Comparison of ENCODE assay signal across 18 mouse cellular contexts in the genomic region with DNA sequence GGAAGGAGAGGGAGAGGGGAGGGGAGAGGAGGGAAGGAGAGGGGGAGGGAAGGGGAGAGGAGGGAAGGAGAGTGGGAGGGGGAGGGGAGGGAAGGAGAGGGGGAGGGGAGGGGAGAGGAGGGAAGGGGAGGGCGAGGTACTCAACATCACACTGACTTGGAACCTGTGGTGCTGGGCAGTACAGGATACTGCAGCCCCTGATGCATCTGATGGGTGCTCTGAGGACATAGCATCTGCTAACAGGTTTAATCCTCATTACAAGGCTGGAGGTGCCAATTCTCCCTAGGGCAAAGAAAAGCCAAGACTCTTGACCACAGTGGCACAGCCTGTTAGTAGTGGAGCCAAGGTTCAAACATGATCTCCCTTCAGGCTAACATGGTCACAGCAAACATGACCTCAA. TPM values are rescaled to one million over a fixed set of nuclear protein-coding genes. Genes with fewer than 3 reads are reported as not detected.
DNase-seq lines count a peak whose midpoint lies in the region; ATAC-seq and TF ChIP-seq lines count a peak whose summit lies in the region.
"Had no signal": no experiment of that assay in that cellular context is flagged by ENCODE, and none has a peak within 500 bp of the region (broad histone marks: within the 10 kb centered on the region; RNA-seq: fewer than 3 reads in every experiment).

No protein-coding gene starts in this region.

- peaks cover 36% of the 10 kb centered on the region for H3K4me1 ChIP-seq in forebrain, embryonic 10.5 days
- peaks cover 13% of the 10 kb centered on the region for H3K4me1 ChIP-seq in forebrain, embryonic 15.5 days
- H3K4me1 ChIP-seq in midbrain, embryonic 12.5 days: peaks cover 9% of the 10 kb centered on the region
- H3K4me1 ChIP-seq in neural tube, embryonic 15.5 days: peaks cover 13% of the 10 kb centered on the region
- H3K4me1 ChIP-seq: limb, embryonic 15.5 days had no signal

- no peak overlapping the region for H3K9ac ChIP-seq in forebrain, embryonic 15.5 days (replicated peaks)
- no peak overlapping the region for H3K9ac ChIP-seq in midbrain, embryonic 12.5 days (replicated peaks)
- no peak overlapping the region for H3K9ac ChIP-seq in neural tube, embryonic 15.5 days (replicated peaks)
- H3K9ac ChIP-seq: forebrain, postnatal 0 days; heart, embryonic 15.5 days; limb, embryonic 15.5 days had no signal

- H3K27ac ChIP-seq in forebrain, embryonic 10.5 days: peak overlapping the region; percentile 44
- H3K27ac ChIP-seq in forebrain, embryonic 15.5 days (replicated peaks): no peak overlapping the region
- peak overlapping the region; percentile 15; the same call in 1 of the 2 replicates for H3K27ac ChIP-seq in left cerebral cortex, adult 2 months
- peak overlapping the region; percentile 75 for H3K27ac ChIP-seq in midbrain, embryonic 12.5 days (replicated peaks)
- H3K27ac ChIP-seq in neural tube, embryonic 15.5 days (replicated peaks): peak overlapping the region; percentile 70
- H3K27ac ChIP-seq: heart, embryonic 15.5 days; kidney, postnatal 0 days; limb, embryonic 15.5 days; macrophage had no signal

- no peaks in the 10 kb centered on the region for H3K9me3 ChIP-seq in forebrain, embryonic 10.5 days
- H3K9me3 ChIP-seq in forebrain, embryonic 15.5 days: no peaks in the 10 kb centered on the region
- H3K9me3 ChIP-seq in midbrain, embryonic 12.5 days: no peaks in the 10 kb centered on the region
- no peaks in the 10 kb centered on the region for H3K9me3 ChIP-seq in neural tube, embryonic 15.5 days (replicated peaks)
- H3K9me3 ChIP-seq: heart, embryonic 15.5 days; limb, embryonic 15.5 days had no signal

- H3K4me3 ChIP-seq in forebrain, embryonic 10.5 days: no peak overlapping the region
- no peak overlapping the region for H3K4me3 ChIP-seq in forebrain, embryonic 15.5 days
- no peak overlapping the region for H3K4me3 ChIP-seq in left cerebral cortex, adult 2 months
- no peak overlapping the region for H3K4me3 ChIP-seq in midbrain, embryonic 12.5 days
- H3K4me3 ChIP-seq in neural tube, embryonic 15.5 days (replicated peaks): no peak overlapping the region
- H3K4me3 ChIP-seq: heart, embryonic 15.5 days; limb, embryonic 15.5 days had no signal

- no peak overlapping the region for H3K4me2 ChIP-seq in forebrain, embryonic 15.5 days (replicated peaks)
- H3K4me2 ChIP-seq in midbrain, embryonic 12.5 days (replicated peaks): no peak overlapping the region
- no peak overlapping the region for H3K4me2 ChIP-seq in neural tube, embryonic 15.5 days
- H3K4me2 ChIP-seq: heart, embryonic 15.5 days; limb, embryonic 15.5 days had no signal

- peaks cover 87% of the 10 kb centered on the region for H3K27me3 ChIP-seq in forebrain, embryonic 10.5 days (ENCODE audit: poor library complexity, severe bottlenecking)
- no peaks in the 10 kb centered on the region for H3K27me3 ChIP-seq in forebrain, embryonic 15.5 days
- H3K27me3 ChIP-seq in midbrain, embryonic 12.5 days: no peaks in the 10 kb centered on the region
- no peaks in the 10 kb centered on the region for H3K27me3 ChIP-seq in neural tube, embryonic 15.5 days (replicated peaks)

- no peak for ATAC-seq in forebrain, embryonic 15.5 days (replicated peaks)
- peak; percentile 47; the same call in 1 of the 2 replicates for ATAC-seq in midbrain, embryonic 12.5 days (ENCODE audit: low FRiP score, low read depth)
- peak; percentile 51 for ATAC-seq in neural tube, embryonic 15.5 days (ENCODE audit: low FRiP score)
- ATAC-seq: forebrain, postnatal 0 days; inflammation-experienced regulatory T-cells, adult 6 months had no signal

- TF ChIP-seq CTCF in left cerebral cortex, adult 2 months (IDR thresholded peaks at IDR 0.05): no peak

- no peaks in the 10 kb centered on the region for H3K36me3 ChIP-seq in forebrain, embryonic 10.5 days (replicated peaks)
- H3K36me3 ChIP-seq in forebrain, embryonic 15.5 days: no peaks in the 10 kb centered on the region
- no peaks in the 10 kb centered on the region for H3K36me3 ChIP-seq in midbrain, embryonic 12.5 days
- H3K36me3 ChIP-seq in neural tube, embryonic 15.5 days: no peaks in the 10 kb centered on the region
- H3K36me3 ChIP-seq: heart, embryonic 15.5 days; limb, embryonic 15.5 days had no signal

- DNase-seq in forebrain, embryonic 10.5 days (ENCODE audit: extremely low spot score, low spot score): no peak
- no peak for DNase-seq in left cerebral cortex, adult 2 months (ENCODE audit: extremely low spot score in 1 of 2, low spot score in 2 of 2)
- DNase-seq in left cerebral cortex, adult 8-10 months (ENCODE audit: low spot score in 2 of 2): no peak
- no peak for DNase-seq in embryo, embryonic 10 days (ENCODE audit: low spot score)
- no peak for DNase-seq in gastrocnemius, postnatal 36 days
- DNase-seq: adrenal gland, postnatal 14 days; cerebellum, adult 9-10 months; forebrain, postnatal 0 days; gastrocnemius, postnatal 14 days; lung, adult 2 months had no signal

- intact Hi-C loops in left cerebral cortex, adult 2 months (cut with DNase I): no loop called here
- intact Hi-C loops in gastrocnemius, postnatal 36 days (cut with DNase I): no loop called here

- 22% methylated on average over 1 of the region's 1 CpGs for WGBS in forebrain, embryonic 10.5 days
- WGBS in forebrain, embryonic 15.5 days: 71% methylated on average over 1 of the region's 1 CpGs
- WGBS in midbrain, embryonic 12.5 days: no CpG with 5 or more reads among the region's 1 CpGs
- 75% methylated on average over 1 of the region's 1 CpGs for WGBS in neural tube, embryonic 15.5 days

RNA-seq across cellular contexts. Expression of a gene that starts 37.5 kb away (rescaled TPM):
- polyA plus RNA-seq in forebrain, embryonic 10.5 days (2016; fragmentation: Nextera tagmentation; extraction: Ambion mirVana): 86.3 and 86.4 TPM in 2 replicates
- 62.4 and 64.9 TPM in 2 replicates for polyA plus RNA-seq in forebrain, embryonic 15.5 days (2015; fragmentation: Nextera tagmentation; extraction: Ambion mirVana)
- 10 to 100 TPM; 40.0 to 41.5 TPM for total RNA-seq in left cerebral cortex, adult 2 months (2021)
- 10 to 100 TPM; 32.7 to 37.5 (median 35.2) TPM for total RNA-seq in left cerebral cortex, adult 8-10 months (2022)
- 54.6 and 54.8 TPM in 2 replicates for polyA plus RNA-seq in midbrain, embryonic 12.5 days (2016; fragmentation: Nextera tagmentation; extraction: Ambion mirVana)
- 69.6 and 71.6 TPM in 2 replicates for polyA plus RNA-seq in neural tube, embryonic 15.5 days (2015; fragmentation: Nextera tagmentation; extraction: Ambion mirVana)
- total RNA-seq in gastrocnemius, postnatal 36 days (2021): 10 to 100 TPM; 12.6 to 13.4 TPM

RNA-seq across cellular contexts. Expression of a gene that starts 44.8 kb away (rescaled TPM):
- 18.4 and 19.0 TPM in 2 replicates for polyA plus RNA-seq in forebrain, embryonic 10.5 days (2016; fragmentation: Nextera tagmentation; extraction: Ambion mirVana)
- 16.3 and 16.4 TPM in 2 replicates for polyA plus RNA-seq in forebrain, embryonic 15.5 days (2015; fragmentation: Nextera tagmentation; extraction: Ambion mirVana)
- 10 to 100 TPM; 26.4 to 28.6 TPM for total RNA-seq in left cerebral cortex, adult 2 months (2021)
- 10 to 100 TPM; 20.1 to 29.5 (median 26.9) TPM for total RNA-seq in left cerebral cortex, adult 8-10 months (2022)
- polyA plus RNA-seq in midbrain, embryonic 12.5 days (2016; fragmentation: Nextera tagmentation; extraction: Ambion mirVana): 19.2 and 20.5 TPM in 2 replicates
- 13.0 and 20.6 TPM in 2 replicates for polyA plus RNA-seq in neural tube, embryonic 15.5 days (2015; fragmentation: Nextera tagmentation; extraction: Ambion mirVana)
- total RNA-seq in gastrocnemius, postnatal 36 days (2021): 1 to 10 TPM; 4.7 to 6.0 TPM

RNA-seq across cellular contexts. Expression of a gene that starts 46.7 kb away (rescaled TPM):
- 356 and 383 TPM in 2 replicates for polyA plus RNA-seq in forebrain, embryonic 10.5 days (2016; fragmentation: Nextera tagmentation; extraction: Ambion mirVana)
- 510 and 551 TPM in 2 replicates for polyA plus RNA-seq in forebrain, embryonic 15.5 days (2015; fragmentation: Nextera tagmentation; extraction: Ambion mirVana)
- 100 to 1,000 TPM; 289 to 312 TPM for total RNA-seq in left cerebral cortex, adult 2 months (2021)
- 100 to 1,000 TPM; 263 to 330 (median 301) TPM for total RNA-seq in left cerebral cortex, adult 8-10 months (2022)
- 463 and 492 TPM in 2 replicates for polyA plus RNA-seq in midbrain, embryonic 12.5 days (2016; fragmentation: Nextera tagmentation; extraction: Ambion mirVana)
- 463 and 500 TPM in 2 replicates for polyA plus RNA-seq in neural tube, embryonic 15.5 days (2015; fragmentation: Nextera tagmentation; extraction: Ambion mirVana)
- total RNA-seq in gastrocnemius, postnatal 36 days (2021): 100 to 1,000 TPM; 163 to 198 TPM

RNA-seq across cellular contexts. Expression of a gene that starts 56.7 kb away (rescaled TPM):
- 10.4 and 14.0 TPM in 2 replicates for polyA plus RNA-seq in forebrain, embryonic 10.5 days (2016; fragmentation: Nextera tagmentation; extraction: Ambion mirVana)
- 121 and 123 TPM in 2 replicates for polyA plus RNA-seq in forebrain, embryonic 15.5 days (2015; fragmentation: Nextera tagmentation; extraction: Ambion mirVana)
- 100 to 1,000 TPM; 152 TPM for total RNA-seq in left cerebral cortex, adult 2 months (2021)
- total RNA-seq in left cerebral cortex, adult 8-10 months (2022): 100 to 1,000 TPM; 122 to 129 (median 125) TPM
- 40.8 and 42.9 TPM in 2 replicates for polyA plus RNA-seq in midbrain, embryonic 12.5 days (2016; fragmentation: Nextera tagmentation; extraction: Ambion mirVana)
- polyA plus RNA-seq in neural tube, embryonic 15.5 days (2015; fragmentation: Nextera tagmentation; extraction: Ambion mirVana): 190 and 224 TPM in 2 replicates
- total RNA-seq in gastrocnemius, postnatal 36 days (2021): under 1 TPM in 1 of 2 experiments, not detected in 1; 0.13 TPM
- polyA plus RNA-seq: macrophage had no signal
